Mouse (Mus musculus): ENCODE measurements at regions not wholly inside any gene's neighbourhood (a gene's known extent, or its start where the extent isn't known, plus 50 kb on each side); places are given as distances from the start of the nearest gene placed in this dataset.

GRCm38 (mm10) chr11:71480094-71480493 is 249.6 kb upstream of the Nlrp1b start:
- TF ChIP-seq CTCF (IDR thresholded peaks at IDR 0.05; ENCODE audit: borderline replicate concordance, extremely low read depth, insufficient read depth, insufficient read length) (peak; percentile 23; the same call in 1 of the 2 replicates), POLR2A (IDR thresholded peaks at IDR 0.05; ENCODE audit: borderline replicate concordance, extremely low read depth, insufficient read depth, insufficient read length, poor library complexity, severe bottlenecking) (no peak)

All from brain, embryonic 14.5 days (tissue).